Mouse (Mus musculus): ENCODE data around the gene Auts2.

Auts2 gene

DNA sequence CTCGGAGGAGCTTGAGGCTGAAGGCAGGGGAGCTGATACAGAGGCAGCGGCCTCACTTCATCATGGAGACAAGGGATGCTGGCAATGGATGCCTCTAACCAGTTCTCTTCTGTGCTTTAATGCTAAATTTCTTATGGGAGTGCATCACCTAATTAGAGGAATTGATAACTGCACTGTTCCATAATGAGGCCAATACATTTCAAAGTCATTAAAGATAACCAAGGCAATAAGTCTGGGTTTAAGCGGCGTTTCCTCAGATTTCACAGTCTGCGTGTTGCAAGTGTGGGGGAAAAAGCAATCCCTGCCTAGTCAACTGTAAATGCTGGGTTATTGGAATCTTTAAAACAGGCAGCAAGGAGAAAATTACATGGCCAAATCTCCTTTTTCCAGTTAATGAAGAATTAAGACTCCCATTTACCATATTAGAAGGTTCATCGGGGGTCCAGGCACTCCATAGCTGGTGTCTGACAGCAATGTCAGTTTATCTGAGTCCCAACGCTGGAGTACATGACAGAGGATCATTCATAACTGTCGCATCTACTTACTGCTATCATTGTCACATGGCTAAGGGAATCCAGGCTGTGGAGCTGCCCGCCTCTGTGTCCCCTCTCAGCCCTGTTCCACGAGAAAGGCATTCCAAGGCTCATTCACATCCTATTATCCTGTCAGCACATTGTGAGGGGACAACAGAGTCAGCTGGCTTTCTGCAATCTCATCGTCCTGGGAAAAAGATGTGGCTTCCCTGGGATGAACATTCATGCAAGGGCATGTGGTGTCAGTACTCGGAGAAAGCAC lies 623.0 kb downstream of the Auts2 start:
- no peak for DNase-seq (ENCODE audit: low spot score in 2 of 2)

DNA sequence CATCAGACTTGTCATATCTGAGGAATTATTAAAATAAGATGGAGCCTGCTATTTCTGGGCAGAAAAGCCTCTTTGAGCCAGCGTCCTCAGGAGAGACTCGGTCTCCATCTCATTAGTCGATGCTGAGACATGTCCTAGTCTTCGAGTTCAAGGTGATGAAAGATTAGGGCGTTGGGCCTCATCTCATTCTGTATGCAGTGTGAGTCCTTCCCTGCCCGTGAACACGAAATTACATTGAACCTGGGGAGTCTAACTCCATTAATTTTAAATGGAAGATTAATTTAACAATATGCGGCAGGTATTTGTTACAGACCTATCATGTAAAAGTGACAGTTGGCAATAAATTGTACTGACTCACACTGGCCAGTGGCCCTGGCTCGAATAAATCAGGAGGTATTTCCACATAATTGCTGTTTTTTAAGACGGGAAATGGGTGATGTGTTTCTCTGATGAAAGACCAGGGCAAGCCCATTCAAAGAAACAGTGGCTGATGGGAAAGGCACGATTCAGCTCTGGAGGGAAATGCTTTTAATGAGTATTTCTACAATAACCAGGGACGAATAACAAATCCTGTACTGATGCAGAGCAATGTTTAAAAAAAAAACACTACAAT lies 626.2 kb downstream of the Auts2 start:
- DNase-seq (ENCODE audit: low spot score in 2 of 2) = peak in 1 of 2 experiments; percentile 3

- no peak for DNase-seq (ENCODE audit: low spot score in 2 of 2)
Measured at GRCm38 (mm10) chr5:131913562-131913961, 629.6 kb downstream of the Auts2 start.

DNA sequence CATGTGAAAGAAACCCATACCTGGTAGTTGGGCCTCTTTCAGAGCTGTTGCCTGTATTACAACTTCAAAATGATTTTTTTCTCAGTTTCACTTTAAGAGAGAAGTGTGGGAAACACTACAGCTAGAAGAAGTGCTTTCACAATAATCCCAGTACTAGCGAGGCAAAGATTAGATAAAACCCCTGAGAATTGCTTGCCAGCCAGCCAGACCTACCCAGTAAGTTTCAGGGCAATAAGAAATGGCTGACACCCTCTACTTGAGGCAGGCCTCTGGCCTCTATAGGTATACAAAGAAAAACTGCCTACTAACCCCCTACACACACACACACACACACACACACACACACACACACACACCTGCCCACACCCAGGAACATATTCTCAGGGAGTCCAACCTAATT lies 630.2 kb downstream of the Auts2 start:
- DNase-seq (ENCODE audit: low spot score in 2 of 2) = no peak

DNA sequence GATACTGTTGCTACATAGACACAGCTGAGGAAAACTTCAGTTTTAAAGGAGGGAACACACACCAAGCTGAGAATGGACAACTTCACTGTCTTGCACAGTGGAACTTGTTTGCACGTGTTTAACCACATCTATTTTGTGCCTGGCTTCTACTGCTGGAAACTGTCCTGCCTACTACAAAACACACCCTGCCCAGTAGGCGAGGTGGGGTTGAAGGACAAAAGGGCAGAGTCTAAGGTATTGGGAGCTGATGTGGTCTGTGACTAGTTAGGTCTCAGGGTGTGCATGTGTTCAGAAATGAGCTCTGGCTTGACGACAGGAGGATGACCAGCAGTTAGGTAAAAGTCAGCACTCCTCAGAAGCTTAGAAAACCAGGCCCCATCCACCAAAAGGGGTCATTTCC lies 636.8 kb downstream of the Auts2 start:
- DNase-seq (ENCODE audit: low spot score in 2 of 2) = no peak

DNA sequence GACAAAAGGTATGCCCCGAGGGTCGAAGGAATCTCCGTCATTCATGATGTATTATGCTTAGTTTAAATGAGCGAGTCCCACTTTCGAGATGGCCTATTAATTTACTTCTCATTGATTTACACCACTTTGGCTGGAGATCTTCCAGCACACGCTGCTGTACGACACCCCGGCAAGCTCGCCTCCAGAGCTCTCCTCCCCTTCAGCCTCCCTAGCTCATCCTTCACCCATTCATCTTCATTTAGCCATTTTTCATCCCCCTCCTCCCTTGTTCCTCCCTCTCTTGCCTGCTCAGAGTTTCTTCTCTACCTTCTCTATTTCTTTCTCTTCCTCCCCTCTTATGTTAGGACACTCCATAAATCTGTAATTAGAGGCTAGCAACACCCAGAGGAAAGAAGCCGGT lies 638.7 kb downstream of the Auts2 start:
- no peak for DNase-seq (ENCODE audit: low spot score in 2 of 2)

DNA sequence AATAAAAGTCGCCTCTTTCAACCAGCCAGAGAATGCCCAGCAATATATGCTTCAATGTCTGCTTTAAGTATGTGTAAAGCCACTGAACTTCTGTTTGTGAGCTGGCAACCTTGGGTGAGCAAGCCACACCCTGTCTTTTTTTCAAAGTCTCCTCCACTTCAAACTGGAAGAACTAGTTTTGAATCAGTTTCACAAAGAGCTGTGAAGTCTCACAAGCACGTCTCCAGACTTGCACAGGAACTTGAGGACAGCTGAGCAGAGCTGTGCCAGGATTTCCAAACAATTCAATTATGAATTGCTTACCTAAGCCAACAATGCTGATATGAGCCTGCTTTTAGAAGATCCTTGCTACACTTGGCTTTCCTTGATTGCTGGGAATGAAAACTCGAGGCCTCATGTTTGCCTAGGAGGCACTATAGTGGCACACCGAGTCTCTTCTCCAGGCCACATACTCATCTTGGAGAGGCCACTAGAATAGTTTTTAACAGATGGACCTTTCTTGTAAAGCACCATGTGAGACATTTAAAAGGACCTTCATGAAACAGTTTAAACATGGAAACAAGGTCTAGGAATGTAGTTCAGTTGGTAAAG lies 645.0 kb downstream of the Auts2 start:
- peak in 1 of 2 experiments; percentile 10 for DNase-seq (ENCODE audit: low spot score in 2 of 2)

DNA sequence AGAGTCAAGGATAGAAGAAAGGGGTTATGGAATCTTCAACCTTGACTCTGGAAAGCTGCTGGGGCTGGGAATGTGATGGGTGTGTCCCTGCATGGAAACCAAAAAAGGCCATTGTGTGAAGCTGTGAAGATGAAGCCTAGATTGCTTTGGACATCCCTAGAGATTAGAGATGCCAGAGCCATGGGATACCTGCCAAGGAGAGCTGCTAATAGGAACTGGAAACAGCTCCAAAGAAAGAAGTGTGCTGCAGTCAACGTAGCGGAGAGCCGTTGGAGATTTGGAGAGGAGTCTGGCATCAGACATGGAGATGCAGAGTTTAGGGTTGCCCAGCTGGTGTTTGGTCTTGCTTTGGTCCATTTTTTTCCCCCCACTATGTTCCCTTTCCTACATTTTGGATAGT lies 656.5 kb downstream of the Auts2 start:
- no peak for DNase-seq (ENCODE audit: low spot score in 2 of 2)

DNA sequence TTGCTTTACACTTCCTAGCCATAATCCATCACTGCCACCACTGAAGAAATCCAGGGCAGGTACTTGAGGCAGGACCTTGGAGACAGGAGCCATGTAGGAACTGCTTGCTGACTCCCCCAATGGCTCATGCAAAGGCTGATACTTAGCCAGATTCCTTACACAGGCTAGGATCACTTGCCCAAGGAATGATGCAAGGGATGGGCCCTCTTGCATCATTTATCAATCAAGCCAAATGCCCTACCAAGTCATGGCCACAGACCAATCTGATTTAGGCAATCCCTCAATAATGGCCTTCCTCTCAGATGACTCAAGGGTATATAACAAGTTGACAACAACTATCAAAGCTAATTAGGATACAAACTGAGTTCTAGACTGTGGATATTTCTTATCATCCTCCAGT lies 666.6 kb downstream of the Auts2 start:
- no peak for DNase-seq (ENCODE audit: low spot score in 2 of 2)

DNA sequence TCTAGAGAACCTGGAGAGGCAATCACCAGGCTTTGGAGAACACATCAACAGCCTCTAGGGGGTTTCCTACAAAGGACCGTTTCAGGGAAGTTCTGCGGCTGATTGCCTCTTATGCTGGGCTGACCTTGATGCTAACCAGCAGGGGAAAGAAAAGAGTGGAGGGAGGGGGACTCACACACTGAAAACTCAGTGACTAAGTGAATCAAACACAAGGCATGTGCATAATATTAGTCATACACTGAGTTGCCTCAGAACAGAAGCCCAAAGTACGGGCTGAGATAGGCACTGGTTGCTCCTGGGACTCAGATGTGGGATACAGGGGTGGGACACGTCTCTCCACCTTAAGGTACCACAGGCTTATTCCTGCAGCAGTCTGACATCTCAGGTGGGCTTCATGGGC lies 667.2 kb downstream of the Auts2 start:
- no peak for DNase-seq (ENCODE audit: low spot score in 2 of 2)

GRCm38 (mm10) chr5:131873116-131873515 lies 670.0 kb downstream of the Auts2 start:
- no peak for DNase-seq (ENCODE audit: low spot score in 2 of 2)

GRCm38 (mm10) chr5:131869711-131870499 lies 673.2 kb downstream of the Auts2 start:
- DNase-seq (ENCODE audit: low spot score in 2 of 2) = no peak

GRCm38 (mm10) chr5:131865200-131865599 lies 677.9 kb downstream of the Auts2 start:
- no peak for DNase-seq (ENCODE audit: low spot score in 2 of 2)

DNA sequence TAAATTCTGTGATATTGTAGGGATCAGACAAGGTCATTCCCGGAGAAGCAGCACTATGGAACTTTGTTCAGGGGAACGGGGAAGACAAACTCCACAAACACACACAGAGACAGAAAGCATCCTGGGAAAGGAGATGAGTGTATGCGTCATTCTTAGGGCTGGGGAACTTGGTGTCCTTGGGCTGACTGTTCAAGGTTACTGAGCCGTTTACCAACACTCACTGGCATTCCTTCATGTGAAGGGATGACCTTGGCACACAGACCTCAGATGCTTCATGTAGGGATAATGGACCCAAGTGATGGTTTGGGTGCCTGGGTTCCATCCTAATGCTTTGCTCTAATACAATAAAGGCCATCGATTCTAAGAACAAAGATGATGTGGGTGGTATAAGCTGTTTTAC lies 685.2 kb downstream of the Auts2 start:
- no peak for DNase-seq (ENCODE audit: low spot score in 2 of 2)

GRCm38 (mm10) chr5:131855358-131855757 lies 687.8 kb downstream of the Auts2 start:
- no peak for DNase-seq (ENCODE audit: low spot score in 2 of 2)

GRCm38 (mm10) chr5:131851597-131852453 lies 691.3 kb downstream of the Auts2 start:
- DNase-seq (ENCODE audit: low spot score in 2 of 2) = no peak

DNA sequence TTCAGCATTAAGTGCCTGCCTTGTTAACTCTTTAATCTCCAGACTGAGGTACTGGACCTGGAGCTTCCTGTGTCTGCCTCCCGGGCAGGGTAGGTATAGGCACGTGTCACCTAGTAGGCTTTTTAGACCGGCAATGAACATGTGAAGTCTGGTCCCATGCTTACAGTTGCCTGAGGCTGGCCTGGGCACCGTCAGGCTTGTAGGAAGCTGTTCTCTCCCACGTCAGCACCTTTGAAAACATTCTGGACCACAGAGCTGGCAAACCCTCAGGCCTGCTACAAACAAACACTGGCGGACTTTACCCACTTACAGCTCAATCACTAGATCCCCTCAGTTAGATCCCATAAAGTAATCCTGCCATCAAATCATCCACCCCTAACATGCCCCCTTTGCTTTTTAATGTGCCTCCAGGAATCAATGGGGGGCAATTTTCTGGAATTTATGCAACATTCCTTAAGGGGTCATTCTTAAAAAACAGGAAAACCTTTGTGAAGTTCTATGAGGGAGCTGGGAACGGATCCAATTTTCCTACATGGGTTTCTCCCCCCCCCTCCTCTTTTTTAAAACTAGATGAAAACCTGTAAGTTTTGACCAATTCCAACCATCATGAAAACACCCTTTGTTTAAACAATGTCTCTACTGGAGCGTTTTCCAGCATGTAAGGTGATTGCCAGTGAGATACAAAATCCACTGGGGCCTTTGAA lies 692.4 kb downstream of the Auts2 start:
- no peak for DNase-seq (ENCODE audit: low spot score in 2 of 2)

DNA sequence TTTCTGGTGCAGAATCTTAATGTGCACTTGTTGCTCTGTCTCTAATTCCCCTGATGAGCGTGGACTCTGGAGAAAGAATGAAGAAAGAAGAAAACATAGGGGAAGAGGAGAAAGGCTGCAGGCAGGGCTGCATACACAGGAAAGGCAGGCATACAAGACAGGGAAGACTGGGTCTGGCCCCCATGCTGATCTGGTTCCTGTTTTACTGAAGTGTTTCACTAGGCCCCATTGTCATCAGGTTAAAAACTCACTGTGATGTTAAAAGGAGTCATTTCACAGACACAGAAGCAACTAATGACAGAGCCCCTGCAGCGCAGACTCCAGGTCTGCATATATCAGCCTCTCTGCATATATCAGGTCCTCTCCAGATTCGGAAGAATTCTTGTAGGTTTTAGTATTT lies 693.5 kb downstream of the Auts2 start:
- DNase-seq (ENCODE audit: low spot score in 2 of 2) = no peak

- no peak for DNase-seq (ENCODE audit: low spot score in 2 of 2)
Measured at GRCm38 (mm10) chr5:131844519-131844800, 698.7 kb downstream of the Auts2 start.

DNA sequence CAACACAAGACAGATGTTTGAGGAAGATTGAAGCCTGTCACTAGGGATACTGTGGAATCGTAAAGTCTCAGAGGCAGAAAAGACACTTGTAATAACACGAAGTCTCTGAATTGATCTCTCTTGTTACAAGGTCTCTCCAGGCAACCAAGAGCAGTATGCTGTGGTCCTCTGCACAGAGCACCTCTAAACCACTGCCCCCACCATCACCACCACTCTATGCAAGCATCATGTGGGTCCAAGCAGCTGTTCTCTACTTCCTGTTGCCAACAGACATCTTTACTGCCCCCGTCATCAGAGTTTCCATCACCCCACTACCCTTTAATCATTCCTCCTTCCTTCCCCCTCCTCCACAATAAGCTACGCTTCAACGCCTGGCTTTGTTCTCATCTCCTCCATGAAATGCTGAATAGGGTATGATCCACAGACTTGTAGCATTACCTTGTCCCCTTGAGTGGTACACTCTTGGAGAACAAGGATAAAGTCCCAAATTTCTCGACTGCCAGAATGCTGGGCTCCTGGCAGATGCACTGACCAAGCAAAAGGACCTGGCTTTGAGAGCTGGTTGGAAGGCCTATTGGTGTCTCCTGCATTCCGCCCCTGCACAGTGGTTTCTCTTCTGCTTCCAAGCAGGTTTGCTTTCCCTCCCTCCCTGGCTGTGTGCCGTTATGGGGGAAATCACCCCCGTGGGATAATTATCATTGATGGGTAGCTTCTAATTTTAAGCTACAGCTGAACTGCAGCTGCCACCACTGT lies 699.2 kb downstream of the Auts2 start:
- no peak for DNase-seq (ENCODE audit: low spot score in 2 of 2)

Data from urinary bladder, adult 18-20 months (tissue).